Mouse (Mus musculus) limb, embryonic 11.5 days (tissue): ENCODE results near the gene Hsd17b6. TPM values are rescaled to one million over a fixed set of nuclear protein-coding genes. Genes with fewer than 3 reads are reported as not detected.
A peak's percentile ranks its signal among the peaks of the same experiment; 100 is the strongest.

ENCODE experiments used
- ATAC-seq: fragments of 200-750 bp; cut with Nextera tagmentation; 2 replicates; pipeline ENCODE4 v1.8.0; 2017; ENCODE audit warnings: low read depth; ENCODE audit not compliant: insufficient number of reproducible peaks, low FRiP score, low TSS enrichment
- DNase-seq: peaks from one replicate; pipeline ENCODE4 v3.0.0-alpha.2; 2015; ENCODE audit warnings: low spot score
- H3K27ac ChIP-seq: fragments of 300-500 bp; sonication (generic); replicated peaks from 2 replicates; pipeline ENCODE4 v1.5.1; 2014; ENCODE audit warnings: low read depth, mild to moderate bottlenecking, low read length
- H3K27me3 ChIP-seq: fragments of 300-500 bp; sonication (generic); 2 replicates; pipeline ENCODE4 v1.6.1; 2014; ENCODE audit warnings: mild to moderate bottlenecking, low read length, mixed read lengths; ENCODE audit not compliant: control insufficient read depth, insufficient read depth
- H3K36me3 ChIP-seq: fragments of 300-500 bp; sonication (generic); 2 replicates; pipeline ENCODE4 v1.6.1; 2014; ENCODE audit warnings: mild to moderate bottlenecking, low read length, moderate library complexity, mixed read lengths; ENCODE audit not compliant: control insufficient read depth, insufficient read depth
- H3K4me1 ChIP-seq: fragments of 300-500 bp; sonication (generic); 2 replicates; pipeline ENCODE4 v1.6.1; 2014; ENCODE audit warnings: low read length, mixed read lengths; ENCODE audit not compliant: control insufficient read depth, insufficient read depth
- H3K4me2 ChIP-seq: fragments of 300-500 bp; sonication (generic); 2 replicates; pipeline ENCODE4 v1.6.1; 2014; ENCODE audit warnings: low read depth, mild to moderate bottlenecking, moderate library complexity; ENCODE audit not compliant: severe bottlenecking
- H3K4me3 ChIP-seq: fragments of 300-500 bp; sonication (generic); 2 replicates; pipeline ENCODE4 v1.5.1; 2014; ENCODE audit warnings: low read depth, low read length
- H3K9ac ChIP-seq: fragments of 300-500 bp; sonication (generic); 2 replicates; pipeline ENCODE4 v1.6.1; 2014; ENCODE audit warnings: mild to moderate bottlenecking, low read length
- H3K9me3 ChIP-seq: fragments of 300-500 bp; sonication (generic); 2 replicates; pipeline ENCODE4 v1.6.1; 2016; ENCODE audit warnings: low read length; ENCODE audit not compliant: control insufficient read depth
- WGBS: fragments of 180-500 bp; shearing (Covaris S2); extraction: QIAGEN DNeasy Blood & Tissue Kit; methylation state at CpG from one replicate; pipeline ENCODE4 v1.1.7; 2014; 5-methylcytosine and 5-hydroxymethylcytosine counted together
- polyA plus RNA-seq: library from polyadenylated mRNA; unstranded; fragments of >200 nt; fragmentation: Nextera tagmentation; extraction: Ambion mirVana; gene quantifications from 2 replicates; pipeline ENCODE4 v1.2.1, GENCODE M21; 2014

The Hsd17b6 gene
- polyA plus RNA-seq, 1 experiment from 2014 or later = not detected

DNA sequence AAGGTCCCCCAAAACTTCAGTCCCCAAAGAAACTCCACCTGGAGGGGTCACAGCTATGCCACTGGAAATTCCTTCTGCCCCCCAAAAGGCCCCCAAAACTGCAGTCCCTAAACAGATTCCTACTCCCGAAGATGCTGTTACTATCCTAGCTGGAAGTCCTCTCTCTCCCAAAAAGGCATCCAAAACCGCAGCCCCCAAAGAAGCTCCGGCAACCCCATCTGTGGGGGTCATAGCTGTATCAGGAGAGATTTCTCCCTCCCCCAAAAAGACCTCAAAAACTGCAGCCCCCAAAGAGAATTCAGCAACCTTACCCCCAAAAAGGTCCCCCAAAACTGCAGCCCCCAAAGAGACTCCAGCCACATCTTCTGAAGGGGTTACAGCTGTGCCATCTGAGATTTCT, 35.1 kb upstream of the Hsd17b6 start:
- H3K4me1 ChIP-seq = peaks cover 10% of the 10 kb centered on the region; the same call in 1 of the 2 replicates
- WGBS = 96% methylated on average over 3 of the region's 3 CpGs
- H3K27me3 ChIP-seq = no peaks in the 10 kb centered on the region
- H3K27ac ChIP-seq = no peak overlapping the region
- no peak overlapping the region for H3K4me3 ChIP-seq
- H3K4me2 ChIP-seq = no peak overlapping the region
- H3K9ac ChIP-seq = no peak overlapping the region
- ATAC-seq (no peak), DNase-seq (no peak)
- no peaks in the 10 kb centered on the region for H3K9me3 ChIP-seq
- peaks cover 48% of the 10 kb centered on the region for H3K36me3 ChIP-seq

DNA sequence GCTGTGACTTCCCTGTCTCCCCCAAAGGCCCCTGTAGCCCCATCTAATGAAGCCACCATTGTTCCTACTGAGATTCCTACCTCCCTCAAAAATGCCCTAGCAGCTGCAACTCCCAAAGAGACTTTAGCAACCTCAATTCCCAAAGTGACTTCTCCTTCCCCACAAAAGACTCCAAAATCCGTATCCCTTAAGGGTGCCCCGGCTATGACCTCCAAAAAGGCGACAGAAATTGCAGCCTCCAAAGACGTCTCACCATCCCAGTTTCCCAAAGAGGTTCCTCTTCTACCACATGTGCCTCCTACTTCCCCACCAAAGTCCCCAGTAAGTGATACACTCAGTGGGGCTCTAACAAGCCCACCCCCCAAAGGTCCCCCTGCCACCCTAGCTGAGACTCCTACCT, 34.2 kb upstream of the Hsd17b6 start:
- Histone ChIP-seq H3K9me3 (no peaks in the 10 kb centered on the region), H3K9ac (no peak overlapping the region), H3K4me2 (no peak overlapping the region), H3K36me3 (peaks cover 44% of the 10 kb centered on the region), H3K27ac (no peak overlapping the region), H3K4me3 (no peak overlapping the region), H3K4me1 (peaks cover 10% of the 10 kb centered on the region; the same call in 1 of the 2 replicates), H3K27me3 (no peaks in the 10 kb centered on the region)
- DNase-seq (no peak), ATAC-seq (no peak)
- WGBS = 76% methylated on average over 4 of the region's 4 CpGs

- Histone ChIP-seq H3K9ac (no peak overlapping the region), H3K4me1 (peaks cover 10% of the 10 kb centered on the region; the same call in 1 of the 2 replicates), H3K27me3 (no peaks in the 10 kb centered on the region), H3K9me3 (no peaks in the 10 kb centered on the region), H3K36me3 (peaks cover 37% of the 10 kb centered on the region), H3K4me3 (no peak overlapping the region), H3K27ac (no peak overlapping the region), H3K4me2 (no peak overlapping the region)
- 96% methylated on average over 5 of the region's 5 CpGs for WGBS
- no peak for DNase-seq
- ATAC-seq = no peak
These were observed 32.9 kb upstream of the Hsd17b6 start for GRCm38 (mm10) chr10:128040293-128040692.

- H3K4me3 ChIP-seq = no peak overlapping the region
- no peak overlapping the region; the same call in 1 of the 2 replicates for H3K9ac ChIP-seq
- H3K9me3 ChIP-seq = no peaks in the 10 kb centered on the region
- DNase-seq (no peak), ATAC-seq (no peak)
- peaks cover 35% of the 10 kb centered on the region for H3K36me3 ChIP-seq
- H3K27ac ChIP-seq = no peak overlapping the region
- H3K27me3 ChIP-seq = no peaks in the 10 kb centered on the region
- H3K4me2 ChIP-seq = no peak overlapping the region
- H3K4me1 ChIP-seq = peaks cover 10% of the 10 kb centered on the region; the same call in 1 of the 2 replicates
- WGBS = 79% methylated on average over 3 of the region's 3 CpGs
These were observed 32.4 kb upstream of the Hsd17b6 start for GRCm38 (mm10) chr10:128039858-128040257.

DNA sequence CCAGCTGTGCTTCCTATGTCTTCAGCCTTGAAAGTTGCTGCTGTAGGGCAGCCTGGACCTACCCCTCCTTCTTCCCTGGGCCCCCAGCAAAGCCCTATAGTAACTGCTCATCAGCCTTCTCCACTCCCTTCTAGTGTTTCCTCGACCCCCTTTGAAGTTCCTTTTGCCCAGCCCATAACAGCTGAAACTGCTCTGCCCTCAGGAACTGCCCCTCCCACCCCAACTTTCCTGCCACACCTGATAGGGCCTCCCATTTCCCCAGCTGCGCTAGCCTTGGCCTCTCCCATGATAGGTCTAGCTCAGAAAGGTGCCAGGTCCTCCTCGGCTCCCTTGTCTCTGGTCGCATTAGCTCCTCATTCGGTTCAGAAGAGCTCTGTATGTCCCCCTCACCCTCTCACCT, 31.8 kb upstream of the Hsd17b6 start:
- H3K9ac ChIP-seq = no peak overlapping the region
- peaks cover 29% of the 10 kb centered on the region for H3K36me3 ChIP-seq
- H3K27me3 ChIP-seq = no peaks in the 10 kb centered on the region
- ATAC-seq (no peak), DNase-seq (no peak)
- no peak overlapping the region for H3K4me2 ChIP-seq
- no peak overlapping the region for H3K27ac ChIP-seq
- WGBS = 44% methylated on average over 5 of the region's 5 CpGs
- H3K9me3 ChIP-seq = no peaks in the 10 kb centered on the region
- peaks cover 12% of the 10 kb centered on the region; the same call in 1 of the 2 replicates for H3K4me1 ChIP-seq
- no peak overlapping the region for H3K4me3 ChIP-seq

DNA sequence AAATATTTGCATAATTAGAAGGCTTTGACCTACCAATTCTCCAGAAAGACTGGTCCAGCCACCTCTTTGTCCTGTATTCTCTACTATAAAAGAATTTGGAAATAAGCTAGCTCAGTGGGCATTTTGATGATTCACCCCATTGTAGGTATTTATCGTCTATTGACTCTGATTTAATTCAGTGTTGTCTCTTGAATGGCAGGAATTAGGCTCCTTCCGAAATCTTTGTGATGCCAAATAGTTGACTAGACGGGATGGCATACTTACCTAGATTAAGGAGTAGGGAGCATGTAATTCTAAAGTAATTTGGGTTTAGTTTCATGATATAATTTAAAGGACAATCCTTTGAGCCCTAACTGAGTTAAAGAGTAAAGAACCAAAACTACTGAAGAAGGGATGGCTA, 30.5 kb upstream of the Hsd17b6 start:
- Histone ChIP-seq H3K27me3 (no peaks in the 10 kb centered on the region), H3K4me3 (peak overlapping the region; percentile 3; the same call in 1 of the 2 replicates), H3K9ac (no peak overlapping the region), H3K4me1 (peaks cover 12% of the 10 kb centered on the region; the same call in 1 of the 2 replicates), H3K4me2 (no peak overlapping the region; the same call in 1 of the 2 replicates), H3K36me3 (peaks cover 29% of the 10 kb centered on the region), H3K9me3 (no peaks in the 10 kb centered on the region), H3K27ac (no peak overlapping the region)
- DNase-seq (no peak), ATAC-seq (no peak)
- WGBS = 89% methylated on average over 3 of the region's 3 CpGs

DNA sequence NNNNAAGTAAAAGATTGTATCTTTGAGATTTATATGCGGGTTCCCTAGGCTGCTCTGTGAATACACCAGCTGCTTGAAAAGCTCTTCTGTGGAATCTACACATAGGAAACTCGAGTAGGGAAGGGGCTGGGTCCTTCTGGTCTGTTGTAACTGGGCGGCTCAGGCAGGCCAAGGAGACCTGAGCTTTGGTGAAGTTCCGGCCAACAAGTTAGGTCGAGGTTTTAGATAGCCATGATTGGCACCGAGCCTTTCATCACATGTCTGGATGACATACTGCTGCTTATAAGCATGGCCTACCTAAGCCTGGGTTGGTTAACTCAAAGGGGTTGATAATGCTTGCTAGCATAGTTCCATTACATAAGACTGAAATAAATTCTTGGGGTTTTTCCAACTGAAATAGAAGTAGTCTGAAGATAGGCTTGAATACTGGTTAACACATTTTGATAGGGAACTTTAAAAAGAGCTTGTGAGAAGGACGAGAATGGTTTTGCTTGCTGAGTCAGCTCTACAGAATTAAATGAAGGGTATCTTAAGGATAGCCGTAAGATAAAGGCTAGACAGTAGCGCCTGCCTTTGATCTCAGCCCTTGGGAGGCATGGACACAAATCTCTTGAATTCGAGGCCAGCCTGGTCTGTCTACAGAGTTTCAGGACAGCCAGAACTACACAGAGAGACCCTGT, 29.5 kb upstream of the Hsd17b6 start:
- Histone ChIP-seq H3K4me2 (peak overlapping the region; percentile 71), H3K4me3 (peak overlapping the region; percentile 93), H3K27ac (no peak overlapping the region), H3K27me3 (no peaks in the 10 kb centered on the region), H3K4me1 (peaks cover 12% of the 10 kb centered on the region; the same call in 1 of the 2 replicates), H3K9me3 (no peaks in the 10 kb centered on the region), H3K36me3 (peaks cover 27% of the 10 kb centered on the region), H3K9ac (peak overlapping the region; percentile 98)
- 4% methylated on average over 10 of the region's 10 CpGs for WGBS
- ATAC-seq = no peak
- DNase-seq = peak; percentile 42

DNA sequence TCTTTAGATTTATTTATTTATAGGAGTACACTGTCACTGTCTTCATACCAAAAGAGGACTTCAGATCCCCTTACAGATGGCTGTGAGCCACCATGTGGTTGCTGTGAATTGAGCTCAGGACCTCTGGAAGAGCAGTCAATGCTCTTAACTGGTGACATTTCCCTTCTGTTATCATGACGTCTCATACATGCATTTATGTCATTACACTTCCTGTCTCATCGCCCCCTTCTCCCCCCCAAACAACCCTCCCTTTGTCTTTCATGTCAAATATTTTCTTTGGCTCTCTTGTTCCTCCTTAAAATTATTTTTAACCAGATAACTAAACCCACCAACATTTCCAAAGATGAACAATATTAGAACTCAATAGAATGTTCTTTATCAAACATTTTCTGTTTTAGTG, 23.4 kb upstream of the Hsd17b6 start:
- no peak overlapping the region for H3K27ac ChIP-seq
- no peak for ATAC-seq
- H3K4me2 ChIP-seq = no peak overlapping the region
- WGBS = 89% methylated on average over 2 of the region's 2 CpGs
- peaks cover 8% of the 10 kb centered on the region; the same call in 1 of the 2 replicates for H3K36me3 ChIP-seq
- 0 out of 2 replicates have a peak, but pooled peaks cover 2% of the 10 kb centered on the region for H3K4me1 ChIP-seq
- no peak overlapping the region for H3K4me3 ChIP-seq
- no peak overlapping the region for H3K9ac ChIP-seq
- no peaks in the 10 kb centered on the region for H3K9me3 ChIP-seq
- no peaks in the 10 kb centered on the region for H3K27me3 ChIP-seq
- DNase-seq = no peak
